Comparison of ENCODE assay signal across 8 mouse cellular contexts in genomic region chrX:103533306-103533705, GRCm38 (mm10).
DNase-seq lines count a peak whose midpoint lies in the region; ATAC-seq lines count a peak whose summit lies in the region.

No protein-coding gene starts in this region.

- no peaks in the 10 kb centered on the region for H3K9me3 ChIP-seq in kidney, embryonic 15.5 days (replicated peaks)
- H3K9me3 ChIP-seq in embryonic facial prominence, embryonic 12.5 days: no peaks in the 10 kb centered on the region
- no peaks in the 10 kb centered on the region for H3K9me3 ChIP-seq in hindbrain, embryonic 16.5 days (ENCODE audit: control insufficient read depth, low read length)
- no peaks in the 10 kb centered on the region for H3K9me3 ChIP-seq in midbrain, embryonic 14.5 days (ENCODE audit: control insufficient read depth, low read length)
- H3K9me3 ChIP-seq in liver, embryonic 12.5 days (replicated peaks): no peaks in the 10 kb centered on the region

- H3K4me1 ChIP-seq in kidney, embryonic 15.5 days: peaks cover 8% of the 10 kb centered on the region; the same call in 1 of the 2 replicates
- H3K4me1 ChIP-seq in embryonic facial prominence, embryonic 12.5 days: peaks cover 5% of the 10 kb centered on the region; the same call in 1 of the 2 replicates
- H3K4me1 ChIP-seq in hindbrain, embryonic 16.5 days (ENCODE audit: control insufficient read depth, insufficient read depth, low read depth, low read length): peaks cover 11% of the 10 kb centered on the region
- H3K4me1 ChIP-seq in midbrain, embryonic 14.5 days (ENCODE audit: control insufficient read depth, insufficient read depth, low read length): peaks cover 20% of the 10 kb centered on the region
- 0 out of 2 replicates have a peak, but pooled peaks cover 4% of the 10 kb centered on the region for H3K4me1 ChIP-seq in liver, embryonic 12.5 days

- 19% methylated on average over 11 of the region's 11 CpGs for WGBS in kidney, embryonic 15.5 days
- WGBS in embryonic facial prominence, embryonic 12.5 days: 4% methylated on average over 11 of the region's 11 CpGs
- 3% methylated on average over 11 of the region's 11 CpGs for WGBS in hindbrain, embryonic 16.5 days
- 1% methylated on average over 11 of the region's 11 CpGs for WGBS in midbrain, embryonic 14.5 days
- WGBS in liver, embryonic 12.5 days (ENCODE audit: insufficient replicate concordance): 53% methylated on average over 11 of the region's 11 CpGs

- no peaks in the 10 kb centered on the region for H3K27me3 ChIP-seq in kidney, embryonic 15.5 days
- H3K27me3 ChIP-seq in embryonic facial prominence, embryonic 12.5 days: no peaks in the 10 kb centered on the region
- H3K27me3 ChIP-seq in hindbrain, embryonic 16.5 days (replicated peaks; ENCODE audit: control insufficient read depth, insufficient read depth, low read length): no peaks in the 10 kb centered on the region
- H3K27me3 ChIP-seq in midbrain, embryonic 14.5 days (ENCODE audit: control insufficient read depth, insufficient read depth, low read length): no peaks in the 10 kb centered on the region
- H3K27me3 ChIP-seq in liver, embryonic 12.5 days (replicated peaks): 0 out of 2 replicates have a peak, but pooled peaks cover 3% of the 10 kb centered on the region

- no peak for ATAC-seq in kidney, embryonic 15.5 days (replicated peaks; ENCODE audit: low FRiP score)
- no peak for ATAC-seq in embryonic facial prominence, embryonic 12.5 days (ENCODE audit: insufficient number of reproducible peaks, insufficient read depth, low FRiP score, low TSS enrichment)
- ATAC-seq in hindbrain, embryonic 16.5 days: peak; percentile 55
- peak; percentile 71; the same call in 1 of the 2 replicates for ATAC-seq in midbrain, embryonic 14.5 days (ENCODE audit: low FRiP score, low TSS enrichment)
- no peak for ATAC-seq in liver, embryonic 12.5 days

- H3K36me3 ChIP-seq in kidney, embryonic 15.5 days: no peaks in the 10 kb centered on the region
- H3K36me3 ChIP-seq in embryonic facial prominence, embryonic 12.5 days: no peaks in the 10 kb centered on the region
- H3K36me3 ChIP-seq in hindbrain, embryonic 16.5 days (ENCODE audit: control insufficient read depth, insufficient read depth, low read length): no peaks in the 10 kb centered on the region
- H3K36me3 ChIP-seq in midbrain, embryonic 14.5 days (ENCODE audit: control insufficient read depth, insufficient read depth, low read length): no peaks in the 10 kb centered on the region
- H3K36me3 ChIP-seq in liver, embryonic 12.5 days: no peaks in the 10 kb centered on the region

- peak overlapping the region; percentile 70 for H3K27ac ChIP-seq in kidney, embryonic 15.5 days
- peak overlapping the region; percentile 80 for H3K27ac ChIP-seq in embryonic facial prominence, embryonic 12.5 days
- peak overlapping the region; percentile 80 for H3K27ac ChIP-seq in hindbrain, embryonic 16.5 days (ENCODE audit: low read depth, low read length)
- H3K27ac ChIP-seq in midbrain, embryonic 14.5 days (replicated peaks; ENCODE audit: low read depth, low read length): peak overlapping the region; percentile 94
- H3K27ac ChIP-seq in liver, embryonic 12.5 days: no peak overlapping the region

- H3K4me3 ChIP-seq in kidney, embryonic 15.5 days (replicated peaks): no peak overlapping the region
- no peak overlapping the region for H3K4me3 ChIP-seq in embryonic facial prominence, embryonic 12.5 days
- no peak overlapping the region for H3K4me3 ChIP-seq in hindbrain, embryonic 16.5 days (ENCODE audit: low read length)
- H3K4me3 ChIP-seq in midbrain, embryonic 14.5 days (replicated peaks; ENCODE audit: low read depth, low read length): no peak overlapping the region
- no peak overlapping the region for H3K4me3 ChIP-seq in liver, embryonic 12.5 days

- DNase-seq in kidney, adult 9 months: no peak
- peak; percentile 78 for DNase-seq in midbrain, embryonic 14.5 days
- DNase-seq in thymus, postnatal 10 days (ENCODE audit: low spot score in 2 of 2): peak; percentile 23 to 27
- DNase-seq in spleen, postnatal 4 days (ENCODE audit: low spot score in 2 of 2): no peak

- no peak overlapping the region for H3K4me2 ChIP-seq in kidney, embryonic 15.5 days
- peak overlapping the region; percentile 26 for H3K4me2 ChIP-seq in embryonic facial prominence, embryonic 12.5 days (replicated peaks)
- peak overlapping the region; percentile 31 for H3K4me2 ChIP-seq in hindbrain, embryonic 16.5 days (ENCODE audit: low read length)
- H3K4me2 ChIP-seq in midbrain, embryonic 14.5 days (ENCODE audit: low read length): peak overlapping the region; percentile 31
- H3K4me2 ChIP-seq in liver, embryonic 12.5 days: no peak overlapping the region

- H3K9ac ChIP-seq in kidney, embryonic 15.5 days: no peak overlapping the region
- H3K9ac ChIP-seq in embryonic facial prominence, embryonic 12.5 days: no peak overlapping the region
- peak overlapping the region; percentile 35 for H3K9ac ChIP-seq in hindbrain, embryonic 16.5 days (ENCODE audit: low read depth, low read length)
- peak overlapping the region; percentile 43; the same call in 1 of the 2 replicates for H3K9ac ChIP-seq in midbrain, embryonic 14.5 days (replicated peaks; ENCODE audit: low read length)
- no peak overlapping the region for H3K9ac ChIP-seq in liver, embryonic 12.5 days

Comparison
In these comparisons a context has a peak if more than half of its experiments do, and no peak if none do; other contexts are left out.
1. ATAC-seq: peak in hindbrain, embryonic 16.5 days (single experiment) and midbrain, embryonic 14.5 days (single experiment); none in kidney, embryonic 15.5 days (single experiment), embryonic facial prominence, embryonic 12.5 days (single experiment) and liver, embryonic 12.5 days (single experiment).
2. H3K4me2 ChIP-seq: peak in embryonic facial prominence, embryonic 12.5 days (single experiment), hindbrain, embryonic 16.5 days (single experiment) and midbrain, embryonic 14.5 days (single experiment); none in kidney, embryonic 15.5 days (single experiment) and liver, embryonic 12.5 days (single experiment).
3. H3K9ac ChIP-seq: peak in hindbrain, embryonic 16.5 days (single experiment) and midbrain, embryonic 14.5 days (single experiment); none in kidney, embryonic 15.5 days (single experiment), embryonic facial prominence, embryonic 12.5 days (single experiment) and liver, embryonic 12.5 days (single experiment).
4. DNase-seq: peak in midbrain, embryonic 14.5 days (single experiment) and thymus, postnatal 10 days (2 of 2); none in kidney, adult 9 months (single experiment) and spleen, postnatal 4 days (0 of 2).